In the genomic region with DNA sequence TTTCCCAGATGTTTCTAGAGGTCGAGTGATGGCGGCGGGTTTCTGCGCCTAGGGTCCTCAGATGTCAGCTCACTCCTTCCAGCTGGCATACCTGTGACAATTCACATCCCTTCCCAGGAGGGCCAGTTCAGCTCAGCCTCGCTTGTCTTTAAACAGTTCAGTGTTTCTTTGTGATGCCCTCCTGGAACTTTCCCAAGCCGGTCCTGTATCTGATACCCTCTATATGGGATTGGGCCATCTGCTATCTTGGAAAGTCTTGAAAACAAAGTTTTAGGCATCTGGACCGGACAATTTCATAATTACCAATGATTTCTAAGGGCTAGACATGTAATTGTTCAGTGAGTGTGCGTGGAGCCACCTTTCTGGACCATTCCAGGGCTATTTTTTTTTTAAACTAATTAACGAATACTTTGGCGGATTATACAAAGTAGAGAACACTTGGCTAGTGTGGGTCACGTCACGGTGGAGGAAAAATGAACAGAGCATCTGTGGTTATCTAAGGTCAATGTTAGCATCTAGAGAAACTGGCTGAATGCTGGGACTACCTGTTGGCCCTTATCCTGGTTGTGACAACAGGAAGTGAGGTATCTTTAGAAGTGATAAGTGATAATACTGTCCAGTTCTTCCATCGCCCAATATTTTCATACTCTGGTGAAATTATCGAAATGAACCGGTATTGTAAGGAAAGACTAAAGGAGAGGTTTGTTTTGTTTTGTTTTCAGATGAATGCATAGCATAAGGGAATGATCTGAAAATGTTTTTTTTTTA, we compare ENCODE assay signal across 8 mouse cellular contexts. TPM values are rescaled to one million over a fixed set of nuclear protein-coding genes. Genes with fewer than 3 reads are reported as not detected.
DNase-seq lines count a peak whose midpoint lies in the region; ATAC-seq and TF ChIP-seq lines count a peak whose summit lies in the region.

No protein-coding gene starts in this region.

- peak overlapping the region; percentile 72 for H3K4me3 ChIP-seq in lung, embryonic 14.5 days (ENCODE audit: low read depth, low read length)
- peak overlapping the region; percentile 87 for H3K4me3 ChIP-seq in embryonic facial prominence, embryonic 13.5 days
- H3K4me3 ChIP-seq in intestine, postnatal 0 days (ENCODE audit: low read depth, low read length) = peak overlapping the region; percentile 90
- H3K4me3 ChIP-seq in neural tube, embryonic 15.5 days (replicated peaks) = peak overlapping the region; percentile 88

- H3K4me2 ChIP-seq in lung, embryonic 14.5 days = peak overlapping the region; percentile 83
- peak overlapping the region; percentile 80 for H3K4me2 ChIP-seq in embryonic facial prominence, embryonic 13.5 days
- peak overlapping the region; percentile 86 for H3K4me2 ChIP-seq in intestine, postnatal 0 days (replicated peaks; ENCODE audit: low read depth)
- H3K4me2 ChIP-seq in neural tube, embryonic 15.5 days = peak overlapping the region; percentile 82

- H3K27ac ChIP-seq in lung, embryonic 14.5 days (ENCODE audit: low read depth) = peak overlapping the region; percentile 100
- H3K27ac ChIP-seq in embryonic facial prominence, embryonic 13.5 days = peak overlapping the region; percentile 99
- peak overlapping the region; percentile 95 for H3K27ac ChIP-seq in intestine, postnatal 0 days (ENCODE audit: low read depth, low read length)
- peak overlapping the region; percentile 98 for H3K27ac ChIP-seq in neural tube, embryonic 15.5 days (replicated peaks)

- H3K4me1 ChIP-seq in lung, embryonic 14.5 days (ENCODE audit: insufficient read depth) = peaks cover 4% of the 10 kb centered on the region; the same call in 1 of the 2 replicates
- peaks cover 28% of the 10 kb centered on the region for H3K4me1 ChIP-seq in embryonic facial prominence, embryonic 13.5 days
- no peaks in the 10 kb centered on the region; the same call in 1 of the 2 replicates for H3K4me1 ChIP-seq in intestine, postnatal 0 days (replicated peaks; ENCODE audit: control insufficient read depth, insufficient read depth, low read length)
- H3K4me1 ChIP-seq in neural tube, embryonic 15.5 days = peaks cover 33% of the 10 kb centered on the region

- DNase-seq in lung, embryonic 14.5 days = peak; percentile 15
- no peak for DNase-seq in lung, adult 18-20 months
- DNase-seq in left cerebral cortex, postnatal 25 days (ENCODE audit: low spot score in 2 of 2) = no peak
- no peak for DNase-seq in layer of hippocampus, postnatal 10 days (ENCODE audit: low spot score in 2 of 2)
- no peak for DNase-seq in left cerebral cortex, postnatal 36 days (ENCODE audit: low spot score in 2 of 2)

- peak; percentile 37; the same call in 1 of the 2 replicates for ATAC-seq in lung, embryonic 14.5 days (ENCODE audit: insufficient read depth)
- peak; percentile 50; the same call in 1 of the 2 replicates for ATAC-seq in embryonic facial prominence, embryonic 13.5 days (ENCODE audit: insufficient number of reproducible peaks, insufficient read depth, low FRiP score, low TSS enrichment, low read depth)
- ATAC-seq in intestine, postnatal 0 days = peak; percentile 34; the same call in 1 of the 2 replicates
- peak; percentile 17 for ATAC-seq in neural tube, embryonic 15.5 days (ENCODE audit: low FRiP score)

- no peaks in the 10 kb centered on the region for H3K27me3 ChIP-seq in lung, embryonic 14.5 days (ENCODE audit: insufficient read depth, low read length)
- H3K27me3 ChIP-seq in embryonic facial prominence, embryonic 13.5 days = no peaks in the 10 kb centered on the region
- H3K27me3 ChIP-seq in intestine, postnatal 0 days (replicated peaks; ENCODE audit: control insufficient read depth, insufficient read depth, low read length) = no peaks in the 10 kb centered on the region
- H3K27me3 ChIP-seq in neural tube, embryonic 15.5 days (replicated peaks) = no peaks in the 10 kb centered on the region

- no peaks in the 10 kb centered on the region for H3K9me3 ChIP-seq in lung, embryonic 14.5 days (ENCODE audit: low read depth, low read length)
- no peaks in the 10 kb centered on the region for H3K9me3 ChIP-seq in embryonic facial prominence, embryonic 13.5 days
- H3K9me3 ChIP-seq in intestine, postnatal 0 days (ENCODE audit: control insufficient read depth) = no peaks in the 10 kb centered on the region
- no peaks in the 10 kb centered on the region for H3K9me3 ChIP-seq in neural tube, embryonic 15.5 days (replicated peaks)

- no peak for TF ChIP-seq CTCF in lung, embryonic 14.5 days (IDR thresholded peaks at IDR 0.05; ENCODE audit: low read depth)
- no peak for TF ChIP-seq CTCF in intestine, postnatal 0 days (IDR thresholded peaks at IDR 0.05; ENCODE audit: low read depth)

- intact Hi-C loops in left cerebral cortex, postnatal 25 days (cut with DNase I) = no loop called here
- intact Hi-C loops in left cerebral cortex, postnatal 36 days (cut with DNase I) = no loop called here

- WGBS in lung, embryonic 14.5 days = 17% methylated on average over 15 of the region's 15 CpGs
- 20% methylated on average over 15 of the region's 15 CpGs for WGBS in embryonic facial prominence, embryonic 13.5 days
- 21% methylated on average over 15 of the region's 15 CpGs for WGBS in intestine, postnatal 0 days
- WGBS in neural tube, embryonic 15.5 days = 28% methylated on average over 15 of the region's 15 CpGs

- peak overlapping the region; percentile 99 for H3K9ac ChIP-seq in lung, embryonic 14.5 days
- peak overlapping the region; percentile 100 for H3K9ac ChIP-seq in embryonic facial prominence, embryonic 13.5 days
- H3K9ac ChIP-seq in intestine, postnatal 0 days (ENCODE audit: low read depth, low read length) = peak overlapping the region; percentile 98
- H3K9ac ChIP-seq in neural tube, embryonic 15.5 days (replicated peaks) = peak overlapping the region; percentile 99

- peaks cover 18% of the 10 kb centered on the region for H3K36me3 ChIP-seq in lung, embryonic 14.5 days (ENCODE audit: insufficient read depth)
- H3K36me3 ChIP-seq in embryonic facial prominence, embryonic 13.5 days = peaks cover 16% of the 10 kb centered on the region
- H3K36me3 ChIP-seq in intestine, postnatal 0 days (ENCODE audit: control insufficient read depth, insufficient read depth) = 0 out of 2 replicates have a peak, but pooled peaks cover 6% of the 10 kb centered on the region
- peaks cover 12% of the 10 kb centered on the region; the same call in 1 of the 2 replicates for H3K36me3 ChIP-seq in neural tube, embryonic 15.5 days

RNA-seq across cellular contexts. Expression of a gene that starts 0.4 kb away (rescaled TPM):
- polyA plus RNA-seq in lung, embryonic 14.5 days (2014; fragmentation: Nextera tagmentation; extraction: Ambion mirVana) = 170 and 189 TPM in 2 replicates
- polyA plus RNA-seq in embryonic facial prominence, embryonic 13.5 days (2015; fragmentation: Nextera tagmentation; extraction: Ambion mirVana) = 307 and 334 TPM in 2 replicates
- 73.1 and 80.0 TPM in 2 replicates for polyA plus RNA-seq in intestine, postnatal 0 days (2015; fragmentation: Nextera tagmentation; extraction: Ambion mirVana)
- polyA plus RNA-seq in neural tube, embryonic 15.5 days (2015; fragmentation: Nextera tagmentation; extraction: Ambion mirVana) = 221 and 227 TPM in 2 replicates
- total RNA-seq in left cerebral cortex, postnatal 25 days (2021) = 10 to 100 TPM; 56.0 to 59.7 TPM
- 10 to 100 TPM; 90.7 to 93.3 TPM for total RNA-seq in layer of hippocampus, postnatal 10 days (2021)
- 10 to 100 TPM; 53.0 to 65.2 TPM for total RNA-seq in left cerebral cortex, postnatal 36 days (2021)

RNA-seq across cellular contexts. Expression of a gene that starts 12.7 kb away (rescaled TPM):
- 0.05 and 0.14 TPM in 2 replicates for polyA plus RNA-seq in lung, embryonic 14.5 days (2014; fragmentation: Nextera tagmentation; extraction: Ambion mirVana)
- 0.41 and 0.42 TPM in 2 replicates for polyA plus RNA-seq in embryonic facial prominence, embryonic 13.5 days (2015; fragmentation: Nextera tagmentation; extraction: Ambion mirVana)
- 0.42 and 0.61 TPM in 2 replicates for polyA plus RNA-seq in intestine, postnatal 0 days (2015; fragmentation: Nextera tagmentation; extraction: Ambion mirVana)
- polyA plus RNA-seq in neural tube, embryonic 15.5 days (2015; fragmentation: Nextera tagmentation; extraction: Ambion mirVana) = 11.9 and 12.7 TPM in 2 replicates
- 10 to 100 TPM; 26.3 to 27.0 TPM for total RNA-seq in left cerebral cortex, postnatal 25 days (2021)
- 10 to 100 TPM; 24.0 to 25.7 TPM for total RNA-seq in layer of hippocampus, postnatal 10 days (2021)
- total RNA-seq in left cerebral cortex, postnatal 36 days (2021) = 10 to 100 TPM; 31.2 to 37.7 TPM

RNA-seq across cellular contexts. Expression of a gene that starts 53.8 kb away (rescaled TPM):
- polyA plus RNA-seq in lung, embryonic 14.5 days (2014; fragmentation: Nextera tagmentation; extraction: Ambion mirVana) = not detected in 2 replicates
- 0.32 and 0.44 TPM in 2 replicates for polyA plus RNA-seq in embryonic facial prominence, embryonic 13.5 days (2015; fragmentation: Nextera tagmentation; extraction: Ambion mirVana)
- polyA plus RNA-seq in intestine, postnatal 0 days (2015; fragmentation: Nextera tagmentation; extraction: Ambion mirVana) = 0.08 TPM in 1 of 2 replicates, not detected in the other
- polyA plus RNA-seq in neural tube, embryonic 15.5 days (2015; fragmentation: Nextera tagmentation; extraction: Ambion mirVana) = not detected in 2 replicates
- total RNA-seq in left cerebral cortex, postnatal 25 days (2021) = not detected
- total RNA-seq in layer of hippocampus, postnatal 10 days (2021) = not detected
- not detected for total RNA-seq in left cerebral cortex, postnatal 36 days (2021)
